Mouse (Mus musculus) A20 (cell line): ENCODE data around the gene Ppp1r35.

Experiments used
- DNase-seq: peaks from one replicate; pipeline ENCODE4 v3.0.0-alpha.2; 2011; ENCODE audit warnings: low read depth, low spot score

Gene Ppp1r35

GRCm38 (mm10) chr5:137826421-137826820 is 47.8 kb downstream of the Ppp1r35 start:
- no peak for DNase-seq

- DNase-seq: no peak
Observed at GRCm38 (mm10) chr5:137828694-137829093, 50.0 kb downstream of the Ppp1r35 start.
